Mouse (Mus musculus): ENCODE data around the gene Irf6.

GRCm38 (mm10) chr1:193159613-193160012, 6.7 kb downstream of the Irf6 start:
- no peak for TF ChIP-seq POLR2A (IDR thresholded peaks at IDR 0.05; ENCODE audit: extremely low read depth, insufficient read depth, low read length)
- TF ChIP-seq CTCF (IDR thresholded peaks at IDR 0.05; ENCODE audit: extremely low read depth, insufficient read depth, low read length) = no peak

Data from cortical plate, adult 2 months (tissue).